Mouse (Mus musculus) spleen, postnatal 10 days (tissue): ENCODE data around the gene Mmd2.

Source experiments
- DNase-seq, 2 experiments: peaks; one replicate each; pipeline ENCODE4 v3.0.0; 2021 to 2022; ENCODE audit warnings: low spot score in 2 of 2

Mmd2 gene

GRCm38 (mm10) chr5:142608989-142609325 lies 357 bp upstream of the Mmd2 start:
- no peak for DNase-seq

DNA sequence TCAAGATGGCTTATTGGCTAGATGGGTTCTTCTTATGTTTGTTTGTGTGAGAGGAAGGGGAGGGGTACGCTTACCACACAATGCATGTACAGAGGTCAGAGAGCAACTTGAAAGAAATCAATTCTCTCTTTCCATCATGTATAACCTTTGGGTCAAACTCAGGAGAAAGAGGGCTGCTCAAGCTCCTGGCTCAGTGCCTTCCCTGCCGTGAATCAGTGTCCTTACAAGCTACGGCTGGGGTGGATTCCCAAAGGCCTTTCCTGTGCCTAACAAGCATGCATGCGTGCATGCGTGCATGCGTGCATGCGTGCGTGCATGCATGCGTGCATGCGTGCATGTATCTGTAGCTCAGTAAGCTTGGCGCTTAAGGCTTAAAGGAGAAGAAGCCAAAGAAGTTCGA lies 3.3 kb downstream of the Mmd2 start:
- no peak for DNase-seq

- no peak for DNase-seq
These were observed 4.2 kb downstream of the Mmd2 start for GRCm38 (mm10) chr5:142604379-142604778.

- no peak for DNase-seq
These were observed 10.8 kb downstream of the Mmd2 start for GRCm38 (mm10) chr5:142597648-142598390.

GRCm38 (mm10) chr5:142596723-142597122 lies 11.9 kb downstream of the Mmd2 start:
- no peak for DNase-seq

DNA sequence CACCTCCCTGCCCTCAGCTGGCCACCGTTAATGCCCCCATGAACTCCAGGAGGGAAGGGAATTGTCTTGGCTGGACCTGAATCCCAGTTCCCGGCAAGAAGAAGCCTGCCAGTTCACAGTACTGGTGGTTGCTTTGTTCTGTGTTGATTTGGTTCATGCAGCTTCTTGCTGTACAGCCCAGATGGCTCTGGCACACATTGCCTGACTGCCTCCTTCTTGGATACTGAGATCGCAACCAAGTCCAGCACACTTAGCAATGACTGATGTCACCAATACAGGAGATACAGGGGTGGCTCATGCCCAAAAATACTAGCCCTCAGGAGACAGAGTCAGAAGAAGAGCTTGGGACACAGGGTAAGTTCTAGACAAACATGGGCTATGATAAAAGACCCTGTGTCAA lies 12.9 kb downstream of the Mmd2 start:
- no peak for DNase-seq

GRCm38 (mm10) chr5:142590953-142591616 lies 17.5 kb downstream of the Mmd2 start:
- no peak for DNase-seq

DNA sequence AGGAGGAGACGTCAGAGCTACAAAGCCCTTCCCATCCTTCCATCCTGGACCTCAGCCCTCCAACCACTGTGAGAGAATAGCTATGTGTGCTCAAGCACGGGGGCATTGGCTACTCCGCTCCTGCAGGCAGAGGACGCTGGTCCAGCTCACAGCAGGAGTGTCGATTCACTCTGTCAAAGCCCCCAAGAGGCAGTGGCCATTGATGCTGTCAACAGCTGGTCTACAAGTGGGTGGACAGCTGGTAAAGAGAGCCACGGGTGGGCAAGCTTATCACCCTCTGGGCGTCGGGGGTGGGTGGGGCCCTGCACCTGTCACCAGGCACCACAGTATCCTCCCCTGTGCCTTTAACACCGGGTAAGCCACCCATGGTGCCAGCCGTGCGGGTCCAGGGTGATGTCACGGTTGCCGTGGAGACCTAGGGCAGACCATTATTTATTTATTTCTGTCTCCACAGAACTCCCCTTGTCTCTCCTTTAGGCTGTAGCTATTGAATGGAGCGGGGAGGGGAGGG lies 24.9 kb downstream of the Mmd2 start:
- DNase-seq, result no peak

- peak; percentile 8 to 51 for DNase-seq
These were observed 27.1 kb downstream of the Mmd2 start for GRCm38 (mm10) chr5:142581517-142581916.

DNA sequence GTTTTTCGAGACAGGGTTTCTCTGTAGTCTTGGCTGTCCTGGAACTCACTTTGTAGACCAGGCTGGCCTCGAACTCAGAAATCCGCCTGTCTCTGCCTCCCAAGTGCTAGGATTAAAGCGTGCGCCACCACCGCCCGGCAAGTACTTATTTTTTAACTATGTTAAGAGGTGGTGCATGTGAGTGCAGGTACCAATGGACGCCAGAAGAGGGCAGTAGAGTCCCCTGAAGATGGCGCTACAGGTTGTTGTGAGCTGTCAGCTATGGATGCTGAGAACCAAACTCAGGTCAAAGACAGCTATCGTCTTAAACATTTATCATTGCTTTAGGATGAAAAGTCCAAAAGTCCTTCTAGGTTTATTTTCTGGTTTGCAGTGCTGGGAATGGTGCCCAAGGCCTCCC lies 30.4 kb downstream of the Mmd2 start:
- no peak for DNase-seq

DNA sequence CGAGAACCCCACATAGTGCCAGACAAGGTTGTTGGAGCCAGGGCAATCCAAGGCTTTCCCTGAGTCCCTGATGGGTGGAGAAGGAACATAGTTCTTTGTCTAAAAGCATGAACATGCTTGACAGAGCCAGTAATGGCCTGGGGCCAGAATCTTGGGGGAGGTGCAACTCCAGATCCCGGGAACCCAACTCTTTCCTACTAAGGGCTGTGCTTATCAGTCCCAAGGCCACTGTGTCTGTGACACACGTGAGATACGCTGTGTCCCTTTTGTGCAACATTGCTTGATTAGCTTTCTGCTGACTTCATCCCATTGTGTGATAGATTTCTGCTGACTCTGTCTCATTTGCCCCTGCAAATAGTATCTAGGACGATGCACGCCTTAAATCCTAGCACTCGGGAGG lies 31.8 kb downstream of the Mmd2 start:
- no peak for DNase-seq

- no peak for DNase-seq
These were observed 34.1 kb downstream of the Mmd2 start for GRCm38 (mm10) chr5:142574323-142575057.

DNA sequence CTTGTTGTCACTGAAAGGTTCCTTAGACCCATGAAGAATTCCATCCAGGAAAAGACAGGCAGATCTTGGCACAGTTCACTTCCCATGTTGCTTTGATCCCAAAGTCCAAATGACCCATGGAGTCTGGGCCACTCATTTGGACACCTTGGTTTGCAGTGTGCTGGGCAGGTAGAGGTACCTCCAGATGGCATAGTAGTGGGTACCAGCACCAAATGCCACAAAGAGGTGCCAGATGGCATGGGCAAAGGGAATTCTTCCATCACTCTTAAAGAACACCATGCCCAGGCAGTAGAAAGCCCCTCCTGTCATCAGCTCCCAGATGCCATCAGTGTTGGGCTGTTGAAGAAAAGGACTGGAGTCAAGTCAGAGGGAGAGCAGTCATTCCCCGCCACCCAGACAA lies 44.0 kb downstream of the Mmd2 start:
- DNase-seq, result no peak

- DNase-seq, result no peak
These were observed 48.3 kb downstream of the Mmd2 start for GRCm38 (mm10) chr5:142560261-142560660.

DNA sequence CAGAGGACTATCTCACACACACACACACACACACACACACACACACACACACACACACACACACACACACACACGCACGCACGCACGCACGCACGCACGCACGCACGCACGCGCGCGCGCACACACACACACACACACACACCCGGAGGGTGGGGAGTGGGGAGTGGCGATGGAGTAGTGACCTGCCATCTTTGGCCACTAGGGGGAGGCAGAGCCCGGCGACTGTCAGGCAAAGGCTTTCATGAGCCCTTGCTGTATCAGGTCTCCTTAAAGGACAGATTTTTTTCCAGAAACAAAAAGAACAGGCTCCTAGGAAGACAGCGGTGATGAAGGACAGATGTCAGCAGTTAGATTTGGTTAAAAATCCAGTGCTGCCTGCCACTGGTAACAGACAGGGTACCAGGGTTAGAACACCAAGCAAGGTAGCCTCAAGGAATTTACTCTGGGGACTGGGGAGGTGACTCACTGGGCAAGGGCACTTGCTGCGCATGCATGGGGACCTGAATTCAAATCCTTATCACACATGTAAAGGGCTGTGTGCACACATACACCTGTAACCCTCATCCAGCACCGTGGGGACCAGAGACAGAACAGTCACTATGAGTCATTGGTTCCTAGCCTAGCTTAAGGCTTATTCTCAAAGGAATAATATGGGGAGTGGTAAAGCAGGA lies 51.1 kb downstream of the Mmd2 start:
- DNase-seq, result peak; percentile 54 to 76

- DNase-seq, result no peak
These were observed 51.9 kb downstream of the Mmd2 start for GRCm38 (mm10) chr5:142556721-142557120.

DNA sequence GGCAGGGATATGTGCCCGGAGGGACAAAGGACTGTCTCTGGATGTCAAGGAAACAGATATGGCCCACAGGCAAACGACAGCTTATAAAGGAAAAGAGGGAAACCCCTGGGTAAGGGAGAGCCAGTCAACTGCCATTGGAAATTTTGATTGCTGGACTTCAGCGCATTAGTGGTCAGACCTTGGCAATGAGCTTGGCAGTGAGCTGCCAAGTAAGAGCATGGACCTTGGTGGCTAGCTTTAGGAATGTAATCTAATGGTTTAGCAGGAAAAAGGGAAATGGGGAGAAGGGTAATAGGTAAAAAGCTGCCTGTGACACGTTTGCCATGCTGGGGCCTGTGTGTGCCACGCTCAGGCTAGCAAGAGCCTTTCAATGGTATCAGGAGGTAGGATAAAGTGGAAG lies 52.7 kb downstream of the Mmd2 start:
- DNase-seq, result no peak

DNA sequence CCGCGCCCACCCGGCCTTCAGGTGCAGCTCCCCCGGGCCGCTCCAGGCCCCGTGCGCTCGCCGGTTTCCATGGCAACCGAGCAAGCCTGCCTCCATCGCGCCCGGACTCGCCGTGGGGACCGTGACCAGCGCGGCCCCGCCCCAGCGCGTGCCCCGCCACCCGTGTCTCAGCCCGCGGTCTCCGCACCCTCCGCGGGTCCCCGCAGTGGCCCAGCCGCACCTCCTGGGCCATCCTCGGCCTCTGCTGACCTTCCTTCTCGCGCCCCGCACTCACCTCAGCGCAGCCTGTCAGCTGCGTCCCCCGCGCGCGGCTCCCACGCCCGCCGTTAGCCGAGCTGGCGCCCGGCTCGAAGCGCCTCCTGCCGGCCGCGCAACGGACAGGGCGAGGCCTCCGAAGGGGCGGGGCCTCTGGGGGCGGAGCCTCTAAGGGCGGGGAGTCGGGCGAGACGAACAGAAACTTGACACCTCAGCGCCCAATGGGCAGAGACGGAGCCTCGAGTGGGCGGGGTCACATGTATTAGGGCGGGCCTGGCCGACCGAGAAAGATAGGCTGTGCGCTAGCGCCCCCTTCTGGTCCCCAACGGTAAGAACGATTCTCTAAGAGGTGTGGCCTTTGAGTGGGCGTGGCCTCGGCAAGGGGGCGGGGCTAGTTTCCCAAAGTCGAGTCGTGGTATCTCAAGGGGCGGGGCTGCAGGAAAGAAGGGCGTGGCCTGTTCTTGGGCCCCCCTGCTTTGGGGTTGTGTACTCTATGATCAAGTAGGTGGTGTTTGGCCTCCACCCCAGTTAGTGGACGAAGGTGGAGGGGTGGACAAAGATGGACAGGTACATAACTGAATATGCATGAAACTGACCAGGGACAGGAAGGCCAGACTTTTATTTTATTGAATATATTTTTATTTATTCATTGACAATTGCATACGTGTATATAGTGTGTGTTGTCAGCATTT lies 57.6 kb downstream of the Mmd2 start, which contains the start of gene Radil:
Gene Radil, minus strand, starts transcription at position 393 of the 947 bp plus-strand sequence.
- peak; percentile 39 to 86 for DNase-seq

DNA sequence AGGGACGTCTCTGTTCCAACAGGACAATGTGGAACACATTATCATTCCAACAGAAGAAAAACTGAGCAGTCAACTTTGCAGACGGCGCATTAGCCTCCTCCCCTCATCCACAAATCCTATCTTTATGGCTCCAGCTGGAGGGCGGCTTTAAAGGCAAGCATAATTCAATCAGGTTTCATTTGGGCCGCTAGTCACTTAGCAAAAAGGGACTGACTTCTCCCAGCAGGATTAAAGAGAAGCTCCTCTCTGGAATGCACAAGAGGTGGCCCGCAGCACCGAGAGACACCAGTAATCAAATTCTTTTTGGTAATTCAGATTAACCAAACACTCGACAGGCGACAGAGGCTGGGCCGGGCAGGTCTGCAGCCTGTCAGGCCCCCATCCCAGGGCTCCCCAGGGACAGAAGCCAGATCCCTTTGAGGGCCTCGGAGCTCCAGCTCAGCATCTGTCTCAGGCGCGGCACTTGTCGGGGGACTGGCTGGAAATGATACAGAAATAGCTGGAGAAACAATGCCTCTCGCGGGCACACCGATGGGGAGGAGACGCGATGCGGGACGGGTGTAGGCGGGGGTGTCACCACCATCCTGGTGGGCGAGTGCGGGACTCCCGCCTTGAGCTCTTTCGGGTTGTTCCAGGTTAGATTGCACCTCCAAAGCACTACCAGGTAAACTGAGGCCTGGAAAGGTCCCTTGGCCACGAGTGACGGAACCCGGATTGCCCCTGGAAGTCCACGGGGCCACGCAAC lies 58.5 kb downstream of the Mmd2 start:
- peak in 1 of 2 experiments; percentile 17 for DNase-seq

GRCm38 (mm10) chr5:142549441-142549840 lies 59.2 kb downstream of the Mmd2 start:
- DNase-seq, result no peak
